ENCODE assay signal across 8 mouse cellular contexts in genomic region chr3:32616331-32617052, GRCm38 (mm10). TPM values are rescaled to one million over a fixed set of nuclear protein-coding genes. Genes with fewer than 3 reads are reported as not detected.
DNase-seq lines count a peak whose midpoint lies in the region; ATAC-seq lines count a peak whose summit lies in the region.

Gene Gnb4 (minus strand): TSS chr3:32616585.

- no peaks in the 10 kb centered on the region for H3K36me3 ChIP-seq in forebrain, embryonic 11.5 days (ENCODE audit: control insufficient read depth, insufficient read depth, low read length)
- H3K36me3 ChIP-seq in lung, embryonic 16.5 days (ENCODE audit: control insufficient read depth, insufficient read depth, low read length), result no peaks in the 10 kb centered on the region

- ATAC-seq in forebrain, embryonic 11.5 days (replicated peaks; ENCODE audit: low FRiP score), result peak; percentile 90
- peak; percentile 93 for ATAC-seq in lung, embryonic 16.5 days (ENCODE audit: low read depth)

- H3K27me3 ChIP-seq in forebrain, embryonic 11.5 days (ENCODE audit: control insufficient read depth, insufficient read depth, low read length), result no peaks in the 10 kb centered on the region
- H3K27me3 ChIP-seq in lung, embryonic 16.5 days (ENCODE audit: control insufficient read depth, insufficient read depth, low read depth, low read length), result no peaks in the 10 kb centered on the region

- H3K9ac ChIP-seq in forebrain, embryonic 11.5 days (ENCODE audit: low read length), result peak within 1 kb of the TSS; percentile 67
- peak within 1 kb of the TSS; percentile 80 for H3K9ac ChIP-seq in lung, embryonic 16.5 days (ENCODE audit: low read length)

- intact Hi-C loops in heart, postnatal 25 days (cut with DNase I), result no loop called here

- no peaks in the 10 kb centered on the region for H3K4me1 ChIP-seq in forebrain, embryonic 11.5 days (replicated peaks; ENCODE audit: control insufficient read depth, insufficient read depth, low read length)
- peaks cover 8% of the 10 kb centered on the region; the same call in 1 of the 2 replicates for H3K4me1 ChIP-seq in lung, embryonic 16.5 days (replicated peaks; ENCODE audit: control insufficient read depth, insufficient read depth, low read length)

- H3K4me3 ChIP-seq in forebrain, embryonic 11.5 days (ENCODE audit: low read depth, low read length), result peak within 1 kb of the TSS; percentile 64
- H3K4me3 ChIP-seq in lung, embryonic 16.5 days (ENCODE audit: low read length), result peak within 1 kb of the TSS; percentile 76

- 2% methylated on average over 56 of the region's 83 CpGs for WGBS in forebrain, embryonic 11.5 days
- WGBS in large intestine, adult 2 months, result 3% methylated on average over 67 of the region's 83 CpGs
- under 1% methylated on average over 58 of the region's 83 CpGs for WGBS in lung, embryonic 16.5 days

- peak within 1 kb of the TSS; percentile 53 for H3K4me2 ChIP-seq in forebrain, embryonic 11.5 days (ENCODE audit: low read depth, low read length, severe bottlenecking)
- peak within 1 kb of the TSS; percentile 59 for H3K4me2 ChIP-seq in lung, embryonic 16.5 days (ENCODE audit: low read depth, low read length)

- DNase-seq in CD4-positive, CD25-positive, alpha-beta regulatory T cell, adult 2 months (ENCODE audit: low read depth, low spot score), result peak; percentile 62
- DNase-seq in adrenal gland, adult (ENCODE audit: inconsistent age in 2 of 2, low spot score in 1 of 2), result peak; percentile 56 to 78
- DNase-seq in forebrain, embryonic 11.5 days (ENCODE audit: low spot score), result peak; percentile 91
- peak; percentile 34 for DNase-seq in heart, postnatal 25 days (ENCODE audit: low spot score)
- DNase-seq in large intestine, adult 2 months (ENCODE audit: low read depth, low spot score), result no peak
- peak; percentile 23 for DNase-seq in ovary, postnatal 10 days (ENCODE audit: low spot score)
- DNase-seq in urinary bladder, adult 2 months (ENCODE audit: low spot score), result peak; percentile 29

- 0 out of 2 replicates have a peak within 1 kb of the TSS, but pooled peaks have one; percentile 18 for H3K27ac ChIP-seq in forebrain, embryonic 11.5 days (ENCODE audit: low read depth, low read length)
- H3K27ac ChIP-seq in lung, embryonic 16.5 days (ENCODE audit: low read length), result peak within 1 kb of the TSS; percentile 63

- H3K9me3 ChIP-seq in forebrain, embryonic 11.5 days (ENCODE audit: control insufficient read depth, low read length), result no peaks in the 10 kb centered on the region
- H3K9me3 ChIP-seq in lung, embryonic 16.5 days (ENCODE audit: control insufficient read depth, low read length), result no peaks in the 10 kb centered on the region

RNA-seq across cellular contexts. Expression of gene Gnb4, which starts in this region (rescaled TPM):
- polyA plus RNA-seq in forebrain, embryonic 11.5 days (2014; fragmentation: Nextera tagmentation; extraction: Ambion mirVana), result 35.5 and 45.6 TPM in 2 replicates
- 10 to 100 TPM; 13.9 to 18.5 TPM for total RNA-seq in heart, postnatal 25 days (2021)
- polyA plus RNA-seq in large intestine, adult 2 months (2012; rRNA removed), result 14.2 and 15.1 TPM in 2 replicates
- polyA plus RNA-seq in lung, embryonic 16.5 days (2015; fragmentation: Nextera tagmentation; extraction: Ambion mirVana), result 83.1 and 89.1 TPM in 2 replicates
- polyA plus RNA-seq in urinary bladder, adult 2 months (2012; rRNA removed), result 36.6 and 40.9 TPM in 2 replicates
